Mouse (Mus musculus) heart, adult 2 months (tissue): ENCODE data around the gene Epo.

Source experiments
- CTCF ChIP-seq: fragments of 200-600 bp; IDR thresholded peaks from 2 replicates; pipeline ENCODE4 v1.8.1; 2022; ENCODE audit warnings: antibody characterized with exemption, mild to moderate bottlenecking, moderate library complexity
- POLR2A ChIP-seq: fragments of 200-500 bp; IDR thresholded peaks from 2 replicates; pipeline ENCODE4 v1.6.1; 2011; ENCODE audit warnings: mild to moderate bottlenecking, low read depth, low read length, control low read depth; ENCODE audit not compliant: insufficient read depth

- TF ChIP-seq CTCF: no peak
- TF ChIP-seq POLR2A: no peak
These were observed 18.2 kb downstream of the Epo start for GRCm38 (mm10) chr5:137514811-137515210.
